Mouse (Mus musculus) liver, postnatal 0 days (tissue): Measurements from ENCODE around the gene Gif.
A peak's percentile ranks its signal among the peaks of the same experiment; 100 is the strongest.

Experiments used
- CTCF ChIP-seq: sonication (generic); IDR thresholded peaks from 2 replicates; pipeline ENCODE4 v1.5.1; 2016; ENCODE audit warnings: antibody characterized with exemption, low read depth
- EP300 ChIP-seq: IDR thresholded peaks from 2 replicates; pipeline ENCODE4 v1.6.1; 2016; ENCODE audit warnings: antibody characterized with exemption, low read depth, mild to moderate bottlenecking

DNA sequence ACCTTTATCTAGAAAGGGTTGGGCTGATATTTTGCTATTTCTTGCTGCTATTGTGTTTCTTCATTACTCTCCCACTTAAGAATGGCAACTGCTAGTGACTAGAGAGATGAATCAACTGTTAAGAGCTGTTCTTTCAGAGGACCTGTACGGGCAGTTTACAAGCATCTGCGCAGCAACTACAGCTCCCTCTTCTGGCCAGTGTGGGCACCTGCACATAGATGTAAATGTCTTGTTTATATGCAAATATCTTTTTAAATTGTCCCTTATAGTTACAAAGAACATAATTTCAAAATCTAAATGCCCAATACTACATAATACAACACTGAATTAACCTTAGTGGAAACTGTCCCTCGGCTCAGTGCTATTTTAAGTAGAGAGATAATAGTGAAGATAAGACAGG is 20.8 kb downstream of the Gif start:
- peak; percentile 90 for TF ChIP-seq CTCF
- TF ChIP-seq EP300, result no peak
